Comparison of ENCODE assay signal across 25 mouse cellular contexts in the genomic region with DNA sequence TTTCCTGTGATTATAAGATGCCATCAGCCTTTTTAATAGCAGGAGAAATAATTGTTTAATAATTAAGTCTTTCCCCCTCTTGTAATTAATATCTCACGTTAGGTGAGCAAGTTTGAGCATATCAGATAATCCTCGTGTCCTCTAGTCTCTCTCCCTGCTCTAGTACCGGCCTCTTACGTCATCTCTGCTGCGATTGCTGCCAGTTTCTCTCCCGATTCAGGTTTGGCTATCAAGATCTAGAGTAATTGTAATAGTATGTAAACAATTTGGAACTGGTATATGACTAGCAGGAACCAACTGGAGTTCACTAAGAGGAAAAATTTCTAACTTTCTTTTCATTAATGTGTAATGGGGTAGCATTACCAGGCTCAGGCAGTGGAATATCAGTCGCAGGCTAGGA. TPM values are rescaled to one million over a fixed set of nuclear protein-coding genes. Genes with fewer than 3 reads are reported as not detected.
DNase-seq lines count a peak whose midpoint lies in the region; ATAC-seq and TF ChIP-seq lines count a peak whose summit lies in the region.
"Had no signal": no experiment of that assay in that cellular context is flagged by ENCODE, and none has a peak within 500 bp of the region (broad histone marks: within the 10 kb centered on the region; RNA-seq: fewer than 3 reads in every experiment).

No protein-coding gene starts in this region.

- DNase-seq in cerebellum, adult 9-10 months: peak; percentile 61
- DNase-seq in cerebellum, postnatal 36 days: no peak
- DNase-seq in lung, postnatal 0 days (ENCODE audit: low spot score): peak; percentile 46
- DNase-seq in lung, postnatal 4 days: no peak
- DNase-seq in 3T3-L1 (ENCODE audit: low read depth, low spot score): peak; percentile 40
- no peak for DNase-seq in embryonic facial prominence, embryonic 10.5 days (ENCODE audit: low spot score)
- DNase-seq: adrenal gland, adult 8-10 months; adrenal gland, postnatal 25 days; cerebellum, postnatal 10 days; gastrocnemius, postnatal 14 days; heart, adult 11 months had no signal

- no peak for TF ChIP-seq CTCF in lung, postnatal 0 days (IDR thresholded peaks at IDR 0.05)
- no peak for TF ChIP-seq CTCF in embryonic fibroblast, embryonic 13.5 days (IDR thresholded peaks at IDR 0.05; ENCODE audit: borderline replicate concordance, insufficient read depth, low read length)

- 41% methylated on average over 7 of the region's 7 CpGs for WGBS in lung, postnatal 0 days
- WGBS in embryonic facial prominence, embryonic 10.5 days: 87% methylated on average over 7 of the region's 7 CpGs

- no peak overlapping the region for H3K9ac ChIP-seq in lung, postnatal 0 days (replicated peaks; ENCODE audit: low read depth)
- H3K9ac ChIP-seq: embryonic facial prominence, embryonic 12.5 days; embryonic facial prominence, embryonic 15.5 days; forebrain, embryonic 13.5 days; hindbrain, embryonic 12.5 days; hindbrain, embryonic 15.5 days had no signal

- no peaks in the 10 kb centered on the region for H3K9me3 ChIP-seq in lung, postnatal 0 days (ENCODE audit: low read length)
- H3K9me3 ChIP-seq in embryonic facial prominence, embryonic 10.5 days: no peaks in the 10 kb centered on the region
- H3K9me3 ChIP-seq: embryonic facial prominence, embryonic 12.5 days; embryonic facial prominence, embryonic 15.5 days; forebrain, embryonic 13.5 days; hindbrain, embryonic 12.5 days; hindbrain, embryonic 15.5 days had no signal

- no peak overlapping the region for H3K27ac ChIP-seq in lung, postnatal 0 days (ENCODE audit: low read length)
- 0 out of 2 replicates have a peak overlapping the region, but pooled peaks have one; percentile 29 for H3K27ac ChIP-seq in embryonic fibroblast, embryonic 13.5 days (ENCODE audit: insufficient read depth, low read length)
- H3K27ac ChIP-seq in embryonic facial prominence, embryonic 10.5 days (replicated peaks): no peak overlapping the region
- H3K27ac ChIP-seq: embryonic facial prominence, embryonic 12.5 days; embryonic facial prominence, embryonic 15.5 days; forebrain, embryonic 13.5 days; hindbrain, embryonic 12.5 days; hindbrain, embryonic 15.5 days had no signal

- ATAC-seq in lung, postnatal 0 days: no peak
- ATAC-seq: activated CD4-positive, CD25-positive, alpha-beta regulatory T cell, adult 4 months; CD4-positive, CD25-positive, alpha-beta regulatory T cell, adult 4 months; forebrain, embryonic 13.5 days; forebrain, embryonic 16.5 days had no signal

- H3K4me3 ChIP-seq in lung, postnatal 0 days (ENCODE audit: low read depth, low read length): no peak overlapping the region
- no peak overlapping the region for H3K4me3 ChIP-seq in embryonic fibroblast, embryonic 13.5 days (ENCODE audit: insufficient read depth, low read length)
- no peak overlapping the region for H3K4me3 ChIP-seq in embryonic facial prominence, embryonic 10.5 days
- H3K4me3 ChIP-seq: embryonic facial prominence, embryonic 12.5 days; embryonic facial prominence, embryonic 15.5 days; erythroblast, embryonic 14.5 days; forebrain, embryonic 13.5 days; hindbrain, embryonic 12.5 days; hindbrain, embryonic 15.5 days had no signal

- no peaks in the 10 kb centered on the region for H3K4me1 ChIP-seq in lung, postnatal 0 days (ENCODE audit: insufficient read depth, low read depth, low read length)
- H3K4me1 ChIP-seq in embryonic fibroblast, embryonic 13.5 days (ENCODE audit: control insufficient read depth, insufficient read depth, low read length): peaks cover 3% of the 10 kb centered on the region; the same call in 1 of the 2 replicates
- H3K4me1 ChIP-seq in embryonic facial prominence, embryonic 10.5 days: peaks cover 23% of the 10 kb centered on the region

- no peaks in the 10 kb centered on the region for H3K27me3 ChIP-seq in lung, postnatal 0 days (replicated peaks; ENCODE audit: insufficient read depth, low read length)
- no peaks in the 10 kb centered on the region for H3K27me3 ChIP-seq in embryonic facial prominence, embryonic 10.5 days (replicated peaks; ENCODE audit: low read depth, poor library complexity, severe bottlenecking)
- H3K27me3 ChIP-seq: embryonic facial prominence, embryonic 12.5 days; embryonic facial prominence, embryonic 15.5 days; forebrain, embryonic 13.5 days; hindbrain, embryonic 12.5 days; hindbrain, embryonic 15.5 days had no signal

- no peak overlapping the region for H3K4me2 ChIP-seq in lung, postnatal 0 days (replicated peaks; ENCODE audit: low read depth, low read length)
- H3K4me2 ChIP-seq: embryonic facial prominence, embryonic 12.5 days; embryonic facial prominence, embryonic 15.5 days; forebrain, embryonic 13.5 days; heart, embryonic 11.5 days; hindbrain, embryonic 12.5 days; hindbrain, embryonic 15.5 days had no signal

- TF ChIP-seq EP300 in lung, postnatal 0 days (IDR thresholded peaks at IDR 0.05): no peak

- no peaks in the 10 kb centered on the region for H3K36me3 ChIP-seq in lung, postnatal 0 days (ENCODE audit: insufficient read depth, low read length)
- no peaks in the 10 kb centered on the region for H3K36me3 ChIP-seq in embryonic facial prominence, embryonic 10.5 days (replicated peaks)
- H3K36me3 ChIP-seq: embryonic facial prominence, embryonic 12.5 days; embryonic facial prominence, embryonic 15.5 days; hindbrain, embryonic 12.5 days; hindbrain, embryonic 15.5 days had no signal

- no peak for TF ChIP-seq POLR2A in embryonic fibroblast, embryonic 13.5 days (IDR thresholded peaks at IDR 0.05; ENCODE audit: low read depth, low read length)

RNA-seq across cellular contexts. Expression of a gene that starts 13.7 kb away (rescaled TPM):
- 8.7 and 9.3 TPM in 2 replicates for polyA plus RNA-seq in lung, postnatal 0 days (2015; fragmentation: Nextera tagmentation; extraction: Ambion mirVana)
- 10.4 and 11.6 TPM in 2 replicates for polyA plus RNA-seq in embryonic fibroblast, embryonic 13.5 days (2011; ENCODE audit: insufficient read length, low read depth, missing spikeins)
- polyA plus RNA-seq in embryonic facial prominence, embryonic 10.5 days (2016; fragmentation: Nextera tagmentation; extraction: Ambion mirVana): 16.2 and 16.4 TPM in 2 replicates

RNA-seq across cellular contexts. Expression of a gene that starts 26.6 kb away (rescaled TPM):
- 3.3 TPM in 2 replicates for polyA plus RNA-seq in lung, postnatal 0 days (2015; fragmentation: Nextera tagmentation; extraction: Ambion mirVana)
- polyA plus RNA-seq in embryonic fibroblast, embryonic 13.5 days (2011; ENCODE audit: insufficient read length, low read depth, missing spikeins): 4.0 and 6.2 TPM in 2 replicates
- 3.5 and 3.6 TPM in 2 replicates for polyA plus RNA-seq in embryonic facial prominence, embryonic 10.5 days (2016; fragmentation: Nextera tagmentation; extraction: Ambion mirVana)

RNA-seq across cellular contexts. Expression of a gene that starts 40.0 kb away (rescaled TPM):
- 15.9 and 25.1 TPM in 2 replicates for polyA plus RNA-seq in lung, postnatal 0 days (2015; fragmentation: Nextera tagmentation; extraction: Ambion mirVana)
- 22.7 and 25.9 TPM in 2 replicates for polyA plus RNA-seq in embryonic fibroblast, embryonic 13.5 days (2011; ENCODE audit: insufficient read length, low read depth, missing spikeins)
- polyA plus RNA-seq in embryonic facial prominence, embryonic 10.5 days (2016; fragmentation: Nextera tagmentation; extraction: Ambion mirVana): 58.4 and 62.9 TPM in 2 replicates

RNA-seq across cellular contexts. Expression of a gene that starts 51.6 kb away (rescaled TPM):
- 6.2 and 10.5 TPM in 2 replicates for polyA plus RNA-seq in lung, postnatal 0 days (2015; fragmentation: Nextera tagmentation; extraction: Ambion mirVana)
- 2.9 and 6.7 TPM in 2 replicates for polyA plus RNA-seq in embryonic fibroblast, embryonic 13.5 days (2011; ENCODE audit: insufficient read length, low read depth, missing spikeins)
- polyA plus RNA-seq in embryonic facial prominence, embryonic 10.5 days (2016; fragmentation: Nextera tagmentation; extraction: Ambion mirVana): 15.5 and 16.6 TPM in 2 replicates

RNA-seq across cellular contexts. Expression of a gene that starts 54.1 kb away (rescaled TPM):
- 0.62 TPM in 1 of 2 replicates, not detected in the other for polyA plus RNA-seq in lung, postnatal 0 days (2015; fragmentation: Nextera tagmentation; extraction: Ambion mirVana)
- polyA plus RNA-seq in embryonic fibroblast, embryonic 13.5 days (2011; ENCODE audit: insufficient read length, low read depth, missing spikeins): 1.6 TPM in 1 of 2 replicates, not detected in the other
- 0.54 TPM in 1 of 2 replicates, not detected in the other for polyA plus RNA-seq in embryonic facial prominence, embryonic 10.5 days (2016; fragmentation: Nextera tagmentation; extraction: Ambion mirVana)
- polyA plus RNA-seq: erythroblast, embryonic 14.5 days; heart, embryonic 11.5 days; heart, embryonic 14.5 days; heart, postnatal 0 days; hindbrain, embryonic 12.5 days; intestine, embryonic 14.5 days had no signal

Comparison
In these comparisons a context has a peak if more than half of its experiments do, and no peak if none do; other contexts are left out.
1. DNase-seq: peak in cerebellum, adult 9-10 months (single experiment), lung, postnatal 0 days (single experiment) and 3T3-L1 (single experiment); none in cerebellum, postnatal 36 days (0 of 2), lung, postnatal 4 days (0 of 2) and embryonic facial prominence, embryonic 10.5 days (single experiment).